Mouse (Mus musculus): ENCODE results near the gene Pla2g4c. TPM values are rescaled to one million over a fixed set of nuclear protein-coding genes. Genes with fewer than 3 reads are reported as not detected.

Gene Pla2g4c
- polyA plus RNA-seq, 1 experiment from 2014 or later: 1.1 TPM

Other genes starting within 250 kb of the Pla2g4c start
- gene Vmn1r85, start 229.5 kb upstream of the Pla2g4c start, polyA plus RNA-seq (2015; fragmentation: Nextera tagmentation; extraction: Ambion mirVana): not detected in 2 replicates
- gene Vmn1r86, start 204.7 kb upstream of the Pla2g4c start, polyA plus RNA-seq (2015; fragmentation: Nextera tagmentation; extraction: Ambion mirVana): not detected in 2 replicates
- not detected in 2 replicates for gene Vmn1r87, start 184.5 kb upstream of the Pla2g4c start, polyA plus RNA-seq (2015; fragmentation: Nextera tagmentation; extraction: Ambion mirVana)
- gene Vmn1r88, start 165.1 kb upstream of the Pla2g4c start, polyA plus RNA-seq (2015; fragmentation: Nextera tagmentation; extraction: Ambion mirVana): not detected in 2 replicates
- gene Vmn1r89, start 111.6 kb upstream of the Pla2g4c start, polyA plus RNA-seq (2015; fragmentation: Nextera tagmentation; extraction: Ambion mirVana): not detected in 2 replicates
- gene Lig1, start 47.4 kb upstream of the Pla2g4c start, polyA plus RNA-seq (2015; fragmentation: Nextera tagmentation; extraction: Ambion mirVana): 116 and 123 TPM in 2 replicates
- 11.8 and 16.0 TPM in 2 replicates for gene Zswim9, start 45.9 kb upstream of the Pla2g4c start, polyA plus RNA-seq (2015; fragmentation: Nextera tagmentation; extraction: Ambion mirVana)
- gene Cabp5, start 73.5 kb downstream of the Pla2g4c start, polyA plus RNA-seq (2015; fragmentation: Nextera tagmentation; extraction: Ambion mirVana): not detected in 2 replicates
- not detected in 2 replicates for gene Bsph1, start 126.2 kb downstream of the Pla2g4c start, polyA plus RNA-seq (2015; fragmentation: Nextera tagmentation; extraction: Ambion mirVana)
- not detected in 2 replicates for gene Bsph2, start 246.4 kb downstream of the Pla2g4c start, polyA plus RNA-seq (2015; fragmentation: Nextera tagmentation; extraction: Ambion mirVana)